Mouse (Mus musculus): ENCODE measurements at regions not wholly inside any gene's neighbourhood (a gene's known extent, or its start where the extent isn't known, plus 50 kb on each side); places are given as distances from the start of the nearest gene placed in this dataset.

DNA sequence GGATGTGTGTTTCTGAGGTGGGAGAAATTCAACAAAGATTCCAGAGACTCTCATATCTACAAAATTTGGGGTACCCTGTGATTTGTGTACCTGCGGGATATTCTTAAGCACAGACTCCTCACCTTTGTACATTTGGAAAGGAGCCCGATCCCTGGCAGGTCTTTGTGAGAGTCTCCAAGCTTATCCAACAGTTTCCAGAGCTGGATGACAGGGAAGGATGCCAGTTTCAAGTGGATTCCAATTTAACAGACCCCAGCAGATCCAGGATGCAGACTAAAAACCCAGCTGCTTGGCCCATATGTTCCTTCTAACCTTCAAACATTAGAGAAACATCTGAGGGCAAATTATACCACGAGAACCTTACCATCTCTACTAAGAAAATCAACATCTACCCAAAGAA is 88.5 kb downstream of the Otor start:
- TF ChIP-seq POLR2A (IDR thresholded peaks at IDR 0.05; ENCODE audit: borderline replicate concordance, insufficient read depth, low read length) (no peak), CTCF (IDR thresholded peaks at IDR 0.05; ENCODE audit: borderline replicate concordance, insufficient read depth, low read depth, low read length) (no peak)

Measured in cerebellum, adult 2 months (tissue).